Mouse (Mus musculus) embryonic facial prominence, embryonic 14.5 days (tissue): Measurements from ENCODE around the gene Gpc1. TPM values are rescaled to one million over a fixed set of nuclear protein-coding genes. Genes with fewer than 3 reads are reported as not detected.

Source experiments
- ATAC-seq: fragments of 200-750 bp; cut with Nextera tagmentation; 2 replicates; pipeline ENCODE4 v1.8.0; 2017; ENCODE audit warnings: low read depth, moderate number of reproducible peaks, moderate TSS enrichment
- DNase-seq: peaks from one replicate; pipeline ENCODE4 v3.0.0-alpha.2; 2015; ENCODE audit warnings: low spot score
- H3K27ac ChIP-seq: fragments of 300-500 bp; sonication (generic); replicated peaks from 2 replicates; pipeline ENCODE4 v1.5.1; 2014; ENCODE audit warnings: low read depth, mild to moderate bottlenecking, low read length, moderate library complexity
- H3K27me3 ChIP-seq: fragments of 300-500 bp; sonication (generic); replicated peaks from 2 replicates; pipeline ENCODE4 v1.6.1; 2014; ENCODE audit warnings: low read length; ENCODE audit not compliant: control insufficient read depth, insufficient read depth
- H3K36me3 ChIP-seq: fragments of 300-500 bp; sonication (generic); 2 replicates; pipeline ENCODE4 v1.6.1; 2014; ENCODE audit warnings: low read length, mixed read lengths; ENCODE audit not compliant: control insufficient read depth, insufficient read depth
- H3K4me1 ChIP-seq: fragments of 300-500 bp; sonication (generic); 2 replicates; pipeline ENCODE4 v1.6.1; 2014; ENCODE audit warnings: antibody characterized with exemption, low read length; ENCODE audit not compliant: control insufficient read depth, insufficient read depth
- H3K4me2 ChIP-seq: fragments of 300-500 bp; sonication (generic); 2 replicates; pipeline ENCODE4 v1.6.1; 2014; ENCODE audit warnings: low read depth, mild to moderate bottlenecking, low read length, moderate library complexity, mixed read lengths
- H3K4me3 ChIP-seq: fragments of 300-500 bp; sonication (generic); 2 replicates; pipeline ENCODE4 v1.5.1; 2014; ENCODE audit warnings: low read depth, mild to moderate bottlenecking, low read length
- H3K9ac ChIP-seq: fragments of 300-500 bp; sonication (generic); 2 replicates; pipeline ENCODE4 v1.6.1; 2014; ENCODE audit warnings: low read depth, mild to moderate bottlenecking, low read length, moderate library complexity, mixed read lengths
- H3K9me3 ChIP-seq: fragments of 300-500 bp; sonication (generic); 2 replicates; pipeline ENCODE4 v1.6.1; 2016; ENCODE audit warnings: low read length; ENCODE audit not compliant: control insufficient read depth
- WGBS: fragments of 180-500 bp; shearing (Covaris S2); extraction: QIAGEN DNeasy Blood & Tissue Kit; methylation state at CpG from one replicate; pipeline ENCODE4 v1.1.7; 2014; 5-methylcytosine and 5-hydroxymethylcytosine counted together
- polyA plus RNA-seq: library from polyadenylated mRNA; unstranded; fragments of >200 nt; fragmentation: Nextera tagmentation; extraction: Ambion mirVana; gene quantifications from 2 replicates; pipeline ENCODE4 v1.2.1, GENCODE M21; 2014

Gene Gpc1
- polyA plus RNA-seq, result 93.3 and 104 TPM in 2 replicates

DNA sequence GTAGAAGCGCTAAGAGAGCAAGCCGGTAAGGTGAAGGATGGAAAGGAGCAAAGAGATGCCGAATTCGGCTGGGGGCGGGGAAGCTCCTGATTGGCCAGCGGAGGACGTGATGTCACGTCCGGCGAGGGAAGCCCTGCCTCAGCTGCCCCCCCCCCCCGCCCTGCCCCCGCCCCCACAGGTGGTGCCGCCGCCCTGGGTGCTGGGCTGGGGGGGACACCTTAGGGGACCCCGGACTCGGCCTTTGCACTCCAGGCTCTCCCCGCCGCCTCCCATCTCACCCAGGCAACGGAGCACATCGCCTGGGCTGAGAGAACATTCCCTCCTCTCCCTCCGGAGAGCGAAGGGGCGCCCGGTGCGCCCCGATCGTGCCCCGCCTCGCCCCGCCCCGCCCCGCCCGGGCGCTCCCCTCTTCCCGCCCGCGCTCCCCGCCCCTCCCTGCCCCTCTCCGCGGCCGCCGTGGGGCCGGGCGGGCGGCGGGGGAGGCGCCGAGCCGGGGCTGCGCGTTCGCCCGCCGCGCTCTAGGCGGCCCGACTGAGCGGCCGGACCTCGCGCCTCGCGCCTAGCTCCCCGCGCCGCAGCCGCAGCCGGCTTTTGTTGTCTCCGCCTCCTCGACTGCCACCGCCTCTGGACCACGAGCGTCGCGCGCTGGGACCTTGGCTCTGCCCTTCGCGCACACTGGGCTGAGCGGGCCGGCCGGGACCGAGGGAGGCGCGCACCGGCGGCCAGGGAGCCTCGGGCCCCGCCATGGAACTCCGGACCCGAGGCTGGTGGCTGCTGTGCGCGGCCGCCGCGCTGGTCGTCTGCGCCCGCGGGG is at the start of gene Gpc1:
Gene Gpc1 (plus strand): TSS at position 458 of the 814 bp plus-strand sequence.
- Histone ChIP-seq H3K27ac (peak within 1 kb of the TSS; percentile 90), H3K9me3 (no peaks in the 10 kb centered on the region), H3K4me3 (peak within 1 kb of the TSS; percentile 90), H3K9ac (peak within 1 kb of the TSS; percentile 94), H3K4me1 (peaks cover 16% of the 10 kb centered on the region), H3K36me3 (peaks cover 7% of the 10 kb centered on the region; the same call in 1 of the 2 replicates), H3K4me2 (peak within 1 kb of the TSS; percentile 71), H3K27me3 (no peaks in the 10 kb centered on the region)
- 0% methylated on average over 4 of the region's 99 CpGs for WGBS
- DNase-seq, result peak; percentile 93
- ATAC-seq, result peak; percentile 80

DNA sequence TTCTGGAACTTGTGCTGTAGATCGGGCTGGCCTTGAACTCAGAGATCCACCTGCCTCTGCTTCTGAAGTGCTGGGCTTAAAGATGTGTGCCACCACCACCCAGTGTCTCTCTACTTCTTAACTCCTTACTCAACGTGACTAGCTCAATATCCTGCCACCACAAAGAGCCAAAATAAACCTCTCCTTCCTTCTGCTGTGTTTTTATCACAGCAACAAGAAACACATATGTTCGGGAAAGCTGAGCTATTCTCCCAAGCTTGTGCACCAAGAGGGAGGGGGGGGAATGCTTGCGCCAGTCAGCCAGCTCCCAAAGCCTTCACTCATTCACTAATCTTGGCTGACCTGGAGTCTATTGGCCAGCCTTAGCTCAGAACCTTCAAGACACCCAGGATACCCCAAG is 49.6 kb upstream of the Gpc1 start:
- Histone ChIP-seq H3K4me1 (no peaks in the 10 kb centered on the region), H3K4me3 (no peak overlapping the region), H3K9me3 (no peaks in the 10 kb centered on the region), H3K27me3 (no peaks in the 10 kb centered on the region), H3K9ac (no peak overlapping the region), H3K36me3 (no peaks in the 10 kb centered on the region), H3K27ac (no peak overlapping the region), H3K4me2 (no peak overlapping the region)
- WGBS, result 65% methylated on average over 4 of the region's 4 CpGs
- ATAC-seq, result no peak
- DNase-seq, result no peak

GRCm38 (mm10) chr1:92782587-92782986 is 48.9 kb upstream of the Gpc1 start:
- Histone ChIP-seq H3K4me2 (no peak overlapping the region), H3K9ac (0 out of 2 replicates have a peak overlapping the region, but pooled peaks have one; percentile 34), H3K36me3 (no peaks in the 10 kb centered on the region), H3K27ac (no peak overlapping the region), H3K9me3 (no peaks in the 10 kb centered on the region), H3K4me3 (no peak overlapping the region), H3K27me3 (no peaks in the 10 kb centered on the region), H3K4me1 (no peaks in the 10 kb centered on the region)
- DNase-seq (peak; percentile 36), ATAC-seq (no peak)
- 34% methylated on average over 4 of the region's 6 CpGs for WGBS

- 35% methylated on average over 6 of the region's 8 CpGs for WGBS
- Histone ChIP-seq H3K4me2 (no peak overlapping the region), H3K36me3 (no peaks in the 10 kb centered on the region), H3K4me3 (no peak overlapping the region), H3K9me3 (no peaks in the 10 kb centered on the region), H3K9ac (no peak overlapping the region), H3K4me1 (peaks cover 15% of the 10 kb centered on the region), H3K27ac (peak overlapping the region; percentile 44; the same call in 1 of the 2 replicates), H3K27me3 (no peaks in the 10 kb centered on the region)
- DNase-seq (peak; percentile 85), ATAC-seq (peak; percentile 70; the same call in 1 of the 2 replicates)
Measured at GRCm38 (mm10) chr1:92787221-92787620, 44.2 kb upstream of the Gpc1 start.

- Histone ChIP-seq H3K27me3 (no peaks in the 10 kb centered on the region), H3K36me3 (no peaks in the 10 kb centered on the region), H3K4me1 (peaks cover 15% of the 10 kb centered on the region), H3K9ac (no peak overlapping the region), H3K4me3 (no peak overlapping the region), H3K4me2 (no peak overlapping the region), H3K27ac (no peak overlapping the region), H3K9me3 (no peaks in the 10 kb centered on the region)
- DNase-seq (no peak), ATAC-seq (no peak)
- WGBS, result 82% methylated on average over 7 of the region's 7 CpGs
Measured at GRCm38 (mm10) chr1:92788049-92788448, 43.4 kb upstream of the Gpc1 start.

- Histone ChIP-seq H3K9me3 (no peaks in the 10 kb centered on the region), H3K4me2 (peak overlapping the region; percentile 42), H3K27ac (peak overlapping the region; percentile 24; the same call in 1 of the 2 replicates), H3K36me3 (no peaks in the 10 kb centered on the region), H3K27me3 (no peaks in the 10 kb centered on the region), H3K4me3 (no peak overlapping the region), H3K4me1 (peaks cover 15% of the 10 kb centered on the region), H3K9ac (no peak overlapping the region; the same call in 1 of the 2 replicates)
- 13% methylated on average over 6 of the region's 7 CpGs for WGBS
- ATAC-seq, result peak; percentile 16
- DNase-seq, result no peak
Measured at GRCm38 (mm10) chr1:92790628-92791027, 40.8 kb upstream of the Gpc1 start.

GRCm38 (mm10) chr1:92791070-92791831 is 40.2 kb upstream of the Gpc1 start:
- H3K27ac ChIP-seq, result peak overlapping the region; percentile 24; the same call in 1 of the 2 replicates
- no peaks in the 10 kb centered on the region for H3K27me3 ChIP-seq
- peak overlapping the region; percentile 30; the same call in 1 of the 2 replicates for H3K9ac ChIP-seq
- H3K4me2 ChIP-seq, result peak overlapping the region; percentile 42
- DNase-seq, result peak; percentile 81
- H3K4me1 ChIP-seq, result peaks cover 15% of the 10 kb centered on the region
- no peaks in the 10 kb centered on the region for H3K36me3 ChIP-seq
- H3K4me3 ChIP-seq, result no peak overlapping the region
- H3K9me3 ChIP-seq, result no peaks in the 10 kb centered on the region
- WGBS, result 4% methylated on average over 10 of the region's 10 CpGs
- ATAC-seq, result peak; percentile 77

GRCm38 (mm10) chr1:92793781-92794180 is 37.7 kb upstream of the Gpc1 start:
- no peaks in the 10 kb centered on the region for H3K36me3 ChIP-seq
- H3K9ac ChIP-seq, result no peak overlapping the region
- H3K4me3 ChIP-seq, result no peak overlapping the region
- no peak overlapping the region for H3K4me2 ChIP-seq
- DNase-seq (no peak), ATAC-seq (no peak)
- no peaks in the 10 kb centered on the region for H3K9me3 ChIP-seq
- no peaks in the 10 kb centered on the region for H3K27me3 ChIP-seq
- H3K27ac ChIP-seq, result no peak overlapping the region
- peaks cover 15% of the 10 kb centered on the region for H3K4me1 ChIP-seq
- 51% methylated on average over 5 of the region's 5 CpGs for WGBS
